Mouse (Mus musculus) spleen, adult 2 months (tissue): ENCODE measurements around the gene Rbm48.

Experiments used
- CTCF ChIP-seq: fragments of 200-500 bp; IDR thresholded peaks from 2 replicates; pipeline ENCODE4 v1.5.1; 2011; ENCODE audit warnings: mild to moderate bottlenecking, inconsistent platforms; ENCODE audit not compliant: insufficient read depth, insufficient read length, insufficient replicate concordance; ENCODE audit errors: extremely low read depth
- POLR2A ChIP-seq: fragments of 200-500 bp; IDR thresholded peaks from 2 replicates; pipeline ENCODE4 v1.6.1; 2011; ENCODE audit warnings: low read depth, low read length, inconsistent platforms

- no peak for TF ChIP-seq CTCF
- no peak for TF ChIP-seq POLR2A
Measured at GRCm38 (mm10) chr5:3645326-3645725, 48.9 kb upstream of the Rbm48 start.
